ENCODE assay signal across 17 mouse cellular contexts in genomic region chr12:73686456-73686855, GRCm38 (mm10).
DNase-seq lines count a peak whose midpoint lies in the region; ATAC-seq and TF ChIP-seq lines count a peak whose summit lies in the region.
"Had no signal": no experiment of that assay in that cellular context is flagged by ENCODE, and none has a peak within 500 bp of the region (broad histone marks: within the 10 kb centered on the region; RNA-seq: fewer than 3 reads in every experiment).

No protein-coding gene starts in this region.

- peaks cover 4% of the 10 kb centered on the region; the same call in 1 of the 2 replicates for H3K4me1 ChIP-seq in heart, postnatal 0 days (ENCODE audit: control insufficient read depth, insufficient read depth)
- H3K4me1 ChIP-seq in liver, postnatal 0 days (ENCODE audit: insufficient read depth) = peaks cover 14% of the 10 kb centered on the region
- H3K4me1 ChIP-seq in liver, embryonic 11.5 days (replicated peaks; ENCODE audit: control insufficient read depth, insufficient read depth, low read length) = no peaks in the 10 kb centered on the region; the same call in 1 of the 2 replicates
- H3K4me1 ChIP-seq: embryonic facial prominence, embryonic 12.5 days; forebrain, embryonic 15.5 days had no signal

- H3K27me3 ChIP-seq in heart, postnatal 0 days (ENCODE audit: control insufficient read depth, insufficient read depth, low read length) = no peaks in the 10 kb centered on the region
- H3K27me3 ChIP-seq in liver, postnatal 0 days (ENCODE audit: insufficient read depth, low read length) = no peaks in the 10 kb centered on the region
- no peaks in the 10 kb centered on the region for H3K27me3 ChIP-seq in liver, embryonic 11.5 days (replicated peaks; ENCODE audit: control insufficient read depth, insufficient read depth, low read length)
- H3K27me3 ChIP-seq: embryonic facial prominence, embryonic 12.5 days; forebrain, embryonic 15.5 days; hindbrain, embryonic 13.5 days had no signal

- no peak for TF ChIP-seq CTCF in gastrocnemius, adult 2 months (IDR thresholded peaks at IDR 0.05)
- no peak for TF ChIP-seq CTCF in heart, postnatal 0 days (IDR thresholded peaks at IDR 0.05; ENCODE audit: low read depth)
- TF ChIP-seq CTCF in liver, postnatal 0 days (IDR thresholded peaks at IDR 0.05; ENCODE audit: low read depth) = no peak

- H3K4me3 ChIP-seq in gastrocnemius, adult 2 months = no peak overlapping the region
- H3K4me3 ChIP-seq in heart, postnatal 0 days (ENCODE audit: low read depth, low read length) = no peak overlapping the region
- no peak overlapping the region for H3K4me3 ChIP-seq in liver, postnatal 0 days (ENCODE audit: low read depth, low read length)
- no peak overlapping the region for H3K4me3 ChIP-seq in liver, embryonic 11.5 days (ENCODE audit: low read depth, low read length)
- H3K4me3 ChIP-seq in macrophage (ENCODE audit: inconsistent target) = no peak overlapping the region
- H3K4me3 ChIP-seq: embryonic facial prominence, embryonic 12.5 days; forebrain, embryonic 15.5 days; hindbrain, embryonic 13.5 days had no signal

- no peak overlapping the region for H3K9ac ChIP-seq in heart, postnatal 0 days (replicated peaks; ENCODE audit: low read depth, low read length)
- no peak overlapping the region for H3K9ac ChIP-seq in liver, postnatal 0 days (replicated peaks)
- H3K9ac ChIP-seq in liver, embryonic 11.5 days (ENCODE audit: low read depth, low read length) = no peak overlapping the region
- H3K9ac ChIP-seq: embryonic facial prominence, embryonic 12.5 days; forebrain, embryonic 15.5 days; hindbrain, embryonic 13.5 days had no signal

- H3K4me2 ChIP-seq in heart, postnatal 0 days (ENCODE audit: low read depth, low read length) = no peak overlapping the region
- H3K4me2 ChIP-seq in liver, postnatal 0 days (ENCODE audit: low read depth, low read length) = no peak overlapping the region
- H3K4me2 ChIP-seq in liver, embryonic 11.5 days = no peak overlapping the region
- H3K4me2 ChIP-seq: embryonic facial prominence, embryonic 12.5 days; forebrain, embryonic 15.5 days; hindbrain, embryonic 13.5 days had no signal

- peaks cover 98% of the 10 kb centered on the region for H3K79me2 ChIP-seq in macrophage (ENCODE audit: inconsistent target)

- no peaks in the 10 kb centered on the region for H3K9me3 ChIP-seq in heart, postnatal 0 days (replicated peaks; ENCODE audit: control insufficient read depth, low read length)
- no peaks in the 10 kb centered on the region for H3K9me3 ChIP-seq in liver, postnatal 0 days (ENCODE audit: low read length)
- no peaks in the 10 kb centered on the region for H3K9me3 ChIP-seq in liver, embryonic 11.5 days (ENCODE audit: control insufficient read depth, low read length)
- H3K9me3 ChIP-seq: embryonic facial prominence, embryonic 12.5 days; forebrain, embryonic 15.5 days; hindbrain, embryonic 13.5 days had no signal

- no peak for TF ChIP-seq EP300 in heart, postnatal 0 days (IDR thresholded peaks at IDR 0.05; ENCODE audit: low read depth)
- no peak for TF ChIP-seq EP300 in liver, postnatal 0 days (IDR thresholded peaks at IDR 0.05; ENCODE audit: low read depth)

- no peak for ATAC-seq in heart, postnatal 0 days (ENCODE audit: insufficient read depth, low read depth)
- no peak for ATAC-seq in liver, postnatal 0 days
- ATAC-seq in liver, embryonic 11.5 days (replicated peaks; ENCODE audit: low FRiP score) = no peak
- ATAC-seq in megakaryocyte, adult 5-6 weeks (ENCODE audit: poor library complexity, severe bottlenecking) = no peak
- ATAC-seq: forebrain, embryonic 15.5 days; hindbrain, postnatal 0 days had no signal

- intact Hi-C loops in gastrocnemius, adult 2 months (cut with DNase I) = loop anchor here (5.0 kb wide), 1 partner anchor 94 kb away; no protein-coding TSS in a partner anchor
- intact Hi-C loops in heart, postnatal 36 days (cut with DNase I) = loop anchor here (10.0 kb wide), 1 partner anchor 52 kb away; no protein-coding TSS in a partner anchor

- no peaks in the 10 kb centered on the region for H3K36me3 ChIP-seq in heart, postnatal 0 days (replicated peaks; ENCODE audit: control insufficient read depth, insufficient read depth, low read length)
- H3K36me3 ChIP-seq in liver, postnatal 0 days (replicated peaks; ENCODE audit: insufficient read depth, low read length) = no peaks in the 10 kb centered on the region
- no peaks in the 10 kb centered on the region for H3K36me3 ChIP-seq in liver, embryonic 11.5 days (ENCODE audit: control insufficient read depth, insufficient read depth, low read length)
- H3K36me3 ChIP-seq in macrophage (ENCODE audit: inconsistent target) = no peaks in the 10 kb centered on the region
- H3K36me3 ChIP-seq: embryonic facial prominence, embryonic 12.5 days; forebrain, embryonic 15.5 days; hindbrain, embryonic 13.5 days had no signal

- DNase-seq in gastrocnemius, adult 2 months = no peak
- DNase-seq in gastrocnemius, adult 18-20 months (ENCODE audit: low spot score) = no peak
- no peak for DNase-seq in heart, postnatal 0 days (ENCODE audit: low spot score)
- no peak for DNase-seq in heart, postnatal 36 days
- no peak for DNase-seq in liver, postnatal 0 days
- no peak for DNase-seq in liver, embryonic 11.5 days (ENCODE audit: low spot score)
- DNase-seq: adrenal gland, postnatal 10 days; cerebellum, adult 11-12 months; cerebellum, adult 9-10 months; cerebellum, postnatal 25 days; gastrocnemius, postnatal 14 days had no signal

- H3K27ac ChIP-seq in gastrocnemius, adult 2 months = peak overlapping the region; percentile 73
- H3K27ac ChIP-seq in heart, postnatal 0 days (ENCODE audit: low read depth) = peak overlapping the region; percentile 44; the same call in 1 of the 2 replicates
- peak overlapping the region; percentile 34; the same call in 1 of the 2 replicates for H3K27ac ChIP-seq in liver, postnatal 0 days (ENCODE audit: low read depth)
- no peak overlapping the region; the same call in 1 of the 2 replicates for H3K27ac ChIP-seq in liver, embryonic 11.5 days (ENCODE audit: low read depth, low read length)
- peak overlapping the region; percentile 41; the same call in 1 of the 2 replicates for H3K27ac ChIP-seq in macrophage
- H3K27ac ChIP-seq: embryonic facial prominence, embryonic 12.5 days; forebrain, embryonic 15.5 days; hindbrain, embryonic 13.5 days; hindbrain, postnatal 0 days had no signal

- 87% methylated on average over 5 of the region's 5 CpGs for WGBS in heart, postnatal 0 days
- WGBS in liver, postnatal 0 days (ENCODE audit: insufficient replicate concordance) = 76% methylated on average over 5 of the region's 5 CpGs
- 85% methylated on average over 5 of the region's 5 CpGs for WGBS in liver, embryonic 11.5 days
- WGBS in macrophage (ENCODE audit: missing documents) = 94% methylated on average over 5 of the region's 5 CpGs
